Mouse (Mus musculus) spleen, adult 2 months (tissue): ENCODE data around the gene Zfp472. TPM values are rescaled to one million over a fixed set of nuclear protein-coding genes. Genes with fewer than 3 reads are reported as not detected.

Experiments
- DNase-seq, 2 experiments: peaks; one replicate each; pipeline versions ENCODE4 v3.0.0 to v3.0.0-alpha.2; 2012 to 2021; ENCODE audit warnings: low spot score in 2 of 2, low read depth in 1 of 2
- H3K27ac ChIP-seq: fragments of 200-500 bp; 2 replicates; pipeline ENCODE4 v1.5.1; 2012; ENCODE audit warnings: low read length, inconsistent platforms; ENCODE audit not compliant: insufficient read depth
- H3K27me3 ChIP-seq: fragments of 200-500 bp; 2 replicates; pipeline ENCODE4 v1.6.1; 2012; ENCODE audit warnings: mild to moderate bottlenecking, moderate library complexity, low read length, inconsistent platforms; ENCODE audit not compliant: control insufficient read depth, insufficient read depth
- H3K36me3 ChIP-seq: fragments of 200-500 bp; 2 replicates; pipeline ENCODE4 v1.6.1; 2012; ENCODE audit warnings: mild to moderate bottlenecking, low read length, inconsistent platforms; ENCODE audit not compliant: control insufficient read depth, insufficient read depth
- H3K4me1 ChIP-seq: fragments of 200-500 bp; 2 replicates; pipeline ENCODE4 v1.6.1; 2011; ENCODE audit warnings: inconsistent platforms; ENCODE audit not compliant: control insufficient read depth, insufficient read depth, insufficient read length
- H3K4me3 ChIP-seq: fragments of 200-500 bp; 2 replicates; pipeline ENCODE4 v1.5.1; 2011; ENCODE audit warnings: mild to moderate bottlenecking, inconsistent platforms; ENCODE audit not compliant: insufficient read depth, insufficient read length; ENCODE audit errors: extremely low read depth
- CTCF ChIP-seq: fragments of 200-500 bp; IDR thresholded peaks from 2 replicates; pipeline ENCODE4 v1.5.1; 2011; ENCODE audit warnings: mild to moderate bottlenecking, inconsistent platforms; ENCODE audit not compliant: insufficient read depth, insufficient read length, insufficient replicate concordance; ENCODE audit errors: extremely low read depth
- POLR2A ChIP-seq: fragments of 200-500 bp; IDR thresholded peaks from 2 replicates; pipeline ENCODE4 v1.6.1; 2011; ENCODE audit warnings: low read depth, low read length, inconsistent platforms
- WGBS: fragments of 180-500 bp; shearing (Covaris S2); methylation state at CpG from one replicate; pipeline ENCODE4 v1.1.7; 2018; 5-methylcytosine and 5-hydroxymethylcytosine counted together
- polyA plus RNA-seq: library from polyadenylated mRNA; depleted of rRNA; stranded (reverse); fragments of >200 nt; gene quantifications from 2 replicates; pipeline ENCODE4 v1.2.3, GENCODE M21; 2012

The Zfp472 gene
- polyA plus RNA-seq, 1 experiment: 0.81 TPM

DNA sequence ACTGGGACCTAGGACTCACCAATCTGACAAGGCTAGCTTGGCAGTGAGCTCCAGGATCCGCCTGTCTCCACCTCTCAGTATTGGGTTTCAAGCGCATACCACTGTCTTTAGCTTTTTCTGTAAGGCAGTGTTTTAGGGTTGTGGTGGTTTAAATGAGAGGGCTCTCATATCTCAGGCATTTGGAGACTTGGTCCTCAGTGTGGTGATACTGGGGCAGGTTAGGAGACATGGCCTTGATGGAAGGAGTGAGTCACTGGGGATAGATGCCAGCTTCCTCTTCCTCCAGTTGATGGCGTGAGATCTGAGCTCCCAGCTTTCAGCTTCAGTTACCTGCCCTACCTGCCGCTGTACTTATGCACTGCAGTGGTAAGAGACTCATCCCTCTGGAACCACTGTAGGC, 25.8 kb upstream of the Zfp472 start:
- peaks cover 1% of the 10 kb centered on the region; the same call in 1 of the 2 replicates for H3K36me3 ChIP-seq
- no peak for DNase-seq
- no peaks in the 10 kb centered on the region; the same call in 1 of the 2 replicates for H3K4me1 ChIP-seq
- H3K27ac ChIP-seq: peak overlapping the region; percentile 9; the same call in 1 of the 2 replicates
- no peak overlapping the region for H3K4me3 ChIP-seq
- 89% methylated on average over 4 of the region's 4 CpGs for WGBS
- TF ChIP-seq POLR2A (no peak), CTCF (no peak)
- H3K27me3 ChIP-seq: no peaks in the 10 kb centered on the region

DNA sequence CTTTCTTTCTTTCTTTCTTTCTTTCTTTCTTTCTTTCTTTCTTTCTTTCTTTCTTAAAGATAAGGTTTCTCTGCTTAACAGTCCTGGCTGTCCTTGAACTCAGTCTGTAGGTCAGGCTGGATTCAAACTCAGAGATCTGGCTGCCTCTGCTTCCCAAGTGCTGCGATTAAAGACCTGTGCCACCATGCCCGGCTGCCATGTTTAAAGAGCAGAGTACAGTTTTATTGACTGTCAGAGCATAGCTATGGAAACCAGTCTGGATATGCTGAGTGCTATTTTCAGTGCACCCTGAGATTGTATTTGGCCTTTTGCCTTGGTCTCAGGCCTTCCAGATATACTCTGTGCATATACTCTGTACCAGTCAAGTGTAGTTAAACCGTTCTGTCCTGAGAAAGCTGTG, 22.0 kb upstream of the Zfp472 start:
- no peak for DNase-seq
- Histone ChIP-seq H3K36me3 (no peaks in the 10 kb centered on the region), H3K27me3 (no peaks in the 10 kb centered on the region), H3K4me1 (peaks cover 12% of the 10 kb centered on the region; the same call in 1 of the 2 replicates), H3K27ac (no peak overlapping the region), H3K4me3 (no peak overlapping the region)
- TF ChIP-seq CTCF: no peak
- TF ChIP-seq POLR2A: no peak
- WGBS: 92% methylated on average over 3 of the region's 3 CpGs

DNA sequence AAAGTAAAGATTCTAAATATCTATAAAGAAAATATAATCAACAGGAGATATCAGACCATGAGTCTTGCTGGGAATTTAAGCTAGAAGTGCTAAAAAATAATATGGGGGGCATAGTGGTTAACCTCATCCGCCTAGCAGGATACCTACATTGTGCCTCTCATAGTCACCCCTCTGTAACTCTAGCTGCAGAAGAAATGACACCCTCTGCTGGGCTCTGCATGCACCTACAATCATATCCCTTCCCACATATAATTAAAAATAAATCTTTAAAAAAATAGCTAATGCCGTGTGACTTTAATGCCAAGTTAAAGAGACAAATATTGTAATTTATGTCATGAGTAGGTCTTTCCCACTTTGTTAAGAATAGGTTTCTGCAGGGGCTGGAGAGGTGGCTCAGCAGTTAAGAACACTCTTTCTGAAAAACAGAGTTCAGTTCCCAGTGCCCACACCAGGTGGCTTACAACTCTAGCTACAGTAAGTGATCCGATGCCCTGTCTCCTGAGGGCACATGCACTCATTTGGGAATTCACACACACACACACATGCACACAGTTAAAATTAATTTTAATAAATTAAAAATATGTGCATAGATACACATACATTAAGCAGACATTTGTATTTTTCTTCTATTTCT, 21.1 kb upstream of the Zfp472 start:
- Histone ChIP-seq H3K27ac (no peak overlapping the region), H3K36me3 (no peaks in the 10 kb centered on the region), H3K4me3 (no peak overlapping the region), H3K4me1 (peaks cover 12% of the 10 kb centered on the region; the same call in 1 of the 2 replicates), H3K27me3 (no peaks in the 10 kb centered on the region)
- WGBS: 50% methylated on average over 3 of the region's 3 CpGs
- no peak for TF ChIP-seq POLR2A
- TF ChIP-seq CTCF: peak; percentile 4; the same call in 1 of the 2 replicates
- DNase-seq: no peak

DNA sequence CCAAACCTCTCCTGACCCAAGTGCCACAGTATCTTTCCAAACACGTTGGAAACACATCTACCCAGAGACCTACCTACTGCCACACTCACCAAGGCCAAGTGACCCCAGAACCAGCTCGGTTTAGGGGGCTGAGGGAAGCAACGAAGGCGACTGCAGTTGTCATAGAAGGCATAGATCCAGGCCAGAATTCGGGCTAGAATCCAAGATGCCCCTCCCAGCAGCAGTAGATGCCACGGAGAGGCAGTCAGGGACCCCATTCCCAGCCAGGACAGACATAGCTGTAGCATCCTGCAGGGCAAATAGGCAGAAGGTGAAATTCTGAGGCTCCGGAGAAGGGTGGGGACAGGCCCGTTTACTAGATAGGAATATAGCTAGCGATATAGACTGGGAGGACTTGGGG, 18.9 kb upstream of the Zfp472 start:
- peak overlapping the region; percentile 90 for H3K27ac ChIP-seq
- no peak for DNase-seq
- H3K36me3 ChIP-seq: no peaks in the 10 kb centered on the region
- TF ChIP-seq CTCF (no peak), POLR2A (no peak)
- peak overlapping the region; percentile 77 for H3K4me3 ChIP-seq
- H3K4me1 ChIP-seq: peaks cover 14% of the 10 kb centered on the region
- H3K27me3 ChIP-seq: no peaks in the 10 kb centered on the region
- WGBS: 12% methylated on average over 9 of the region's 9 CpGs

DNA sequence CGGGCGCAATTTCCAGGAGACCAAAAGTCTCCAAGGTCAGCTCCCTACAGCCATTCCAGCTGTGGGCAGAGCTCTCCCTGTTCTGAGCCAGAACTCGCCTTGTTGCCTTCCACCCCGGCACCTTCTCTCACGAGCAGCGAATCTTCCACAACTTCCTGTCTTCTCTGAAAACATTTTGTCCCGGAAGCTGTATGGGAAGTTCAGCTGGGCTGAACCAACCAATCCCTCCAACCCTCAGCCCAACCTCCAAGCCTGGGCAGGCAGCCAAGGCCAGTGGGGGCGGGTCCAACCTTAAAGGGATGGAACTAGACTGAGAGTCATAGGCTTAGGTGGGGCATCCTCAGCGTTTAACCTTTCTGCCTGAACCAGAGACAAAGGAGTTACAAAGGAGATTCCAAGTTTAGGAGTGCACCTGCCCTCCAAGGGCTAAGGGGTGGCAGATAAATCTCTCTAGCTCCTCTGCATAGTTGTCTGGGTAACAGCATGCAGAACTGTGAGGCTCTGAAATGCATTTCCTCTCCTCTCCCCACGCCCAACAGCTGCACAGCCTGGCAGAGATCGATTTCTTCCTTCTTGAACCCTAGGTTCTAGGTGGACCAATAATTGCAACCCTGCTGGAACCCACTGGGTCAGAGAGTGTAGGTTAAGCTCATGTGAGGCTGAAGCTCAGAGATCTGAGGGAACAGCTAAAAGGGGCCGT, 18.2 kb upstream of the Zfp472 start, which contains the start of gene Cyp4f13:
Gene Cyp4f13 (minus strand): TSS at position 188 of the 700 bp plus-strand sequence.
- DNase-seq: peak; percentile 85 to 96
- Histone ChIP-seq H3K4me3 (peak within 1 kb of the TSS; percentile 77), H3K4me1 (peaks cover 14% of the 10 kb centered on the region), H3K27me3 (no peaks in the 10 kb centered on the region), H3K27ac (peak within 1 kb of the TSS; percentile 90), H3K36me3 (no peaks in the 10 kb centered on the region)
- 4% methylated on average over 12 of the region's 12 CpGs for WGBS
- TF ChIP-seq CTCF (no peak), POLR2A (peak; percentile 94)

DNA sequence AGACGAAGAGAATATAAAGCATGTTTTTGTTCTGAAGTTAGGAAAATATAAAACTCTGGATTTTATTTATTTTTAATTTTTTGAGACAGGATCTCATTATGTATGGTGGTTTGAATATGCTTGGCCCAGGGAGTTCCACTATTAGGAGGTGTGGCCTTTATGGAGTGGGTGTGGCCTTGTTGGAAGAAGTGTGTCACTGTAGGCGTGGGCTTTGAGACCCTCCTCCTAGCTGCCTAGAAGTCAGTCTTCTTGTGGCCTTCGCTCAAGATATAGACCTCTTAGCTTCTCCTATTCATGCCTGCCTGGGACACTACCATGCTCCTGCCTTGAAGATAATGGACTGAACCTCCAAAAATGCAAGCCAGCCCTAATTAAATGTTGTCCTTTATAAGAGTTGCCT, 15.5 kb upstream of the Zfp472 start:
- no peak for DNase-seq
- H3K27ac ChIP-seq: no peak overlapping the region
- no peaks in the 10 kb centered on the region for H3K36me3 ChIP-seq
- TF ChIP-seq POLR2A (no peak), CTCF (no peak)
- peaks cover 14% of the 10 kb centered on the region for H3K4me1 ChIP-seq
- no peak overlapping the region for H3K4me3 ChIP-seq
- H3K27me3 ChIP-seq: no peaks in the 10 kb centered on the region
- 91% methylated on average over 3 of the region's 3 CpGs for WGBS

DNA sequence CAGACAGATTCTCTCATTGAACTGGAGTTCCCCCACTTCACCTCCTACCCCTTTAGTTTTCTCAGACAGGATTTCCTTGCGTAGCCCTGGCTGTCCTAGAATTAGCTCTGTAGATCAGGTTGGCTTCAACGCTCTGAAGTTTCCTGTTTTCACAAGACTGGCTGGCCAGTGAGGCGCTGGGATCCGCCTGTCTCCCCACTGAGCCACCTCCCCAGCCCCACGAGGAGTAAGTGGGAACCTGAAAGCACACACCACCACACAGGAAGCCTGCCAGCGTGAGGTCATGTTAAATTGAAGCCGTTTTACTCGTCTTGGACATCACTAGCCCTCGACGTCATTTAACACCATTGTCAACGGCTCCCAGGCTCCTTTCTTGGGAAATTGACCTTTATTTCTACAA, 14.6 kb upstream of the Zfp472 start:
- 43% methylated on average over 11 of the region's 11 CpGs for WGBS
- no peak for DNase-seq
- TF ChIP-seq POLR2A (no peak), CTCF (no peak)
- no peak overlapping the region for H3K27ac ChIP-seq
- no peaks in the 10 kb centered on the region for H3K27me3 ChIP-seq
- peaks cover 12% of the 10 kb centered on the region for H3K4me1 ChIP-seq
- H3K4me3 ChIP-seq: no peak overlapping the region
- no peaks in the 10 kb centered on the region for H3K36me3 ChIP-seq
